Mouse (Mus musculus): ENCODE data around the gene Llgl2. TPM values are rescaled to one million over a fixed set of nuclear protein-coding genes. Genes with fewer than 3 reads are reported as not detected.

The Llgl2 gene
- 5.9 and 6.5 TPM in 2 replicates for total RNA-seq (2017)

DNA sequence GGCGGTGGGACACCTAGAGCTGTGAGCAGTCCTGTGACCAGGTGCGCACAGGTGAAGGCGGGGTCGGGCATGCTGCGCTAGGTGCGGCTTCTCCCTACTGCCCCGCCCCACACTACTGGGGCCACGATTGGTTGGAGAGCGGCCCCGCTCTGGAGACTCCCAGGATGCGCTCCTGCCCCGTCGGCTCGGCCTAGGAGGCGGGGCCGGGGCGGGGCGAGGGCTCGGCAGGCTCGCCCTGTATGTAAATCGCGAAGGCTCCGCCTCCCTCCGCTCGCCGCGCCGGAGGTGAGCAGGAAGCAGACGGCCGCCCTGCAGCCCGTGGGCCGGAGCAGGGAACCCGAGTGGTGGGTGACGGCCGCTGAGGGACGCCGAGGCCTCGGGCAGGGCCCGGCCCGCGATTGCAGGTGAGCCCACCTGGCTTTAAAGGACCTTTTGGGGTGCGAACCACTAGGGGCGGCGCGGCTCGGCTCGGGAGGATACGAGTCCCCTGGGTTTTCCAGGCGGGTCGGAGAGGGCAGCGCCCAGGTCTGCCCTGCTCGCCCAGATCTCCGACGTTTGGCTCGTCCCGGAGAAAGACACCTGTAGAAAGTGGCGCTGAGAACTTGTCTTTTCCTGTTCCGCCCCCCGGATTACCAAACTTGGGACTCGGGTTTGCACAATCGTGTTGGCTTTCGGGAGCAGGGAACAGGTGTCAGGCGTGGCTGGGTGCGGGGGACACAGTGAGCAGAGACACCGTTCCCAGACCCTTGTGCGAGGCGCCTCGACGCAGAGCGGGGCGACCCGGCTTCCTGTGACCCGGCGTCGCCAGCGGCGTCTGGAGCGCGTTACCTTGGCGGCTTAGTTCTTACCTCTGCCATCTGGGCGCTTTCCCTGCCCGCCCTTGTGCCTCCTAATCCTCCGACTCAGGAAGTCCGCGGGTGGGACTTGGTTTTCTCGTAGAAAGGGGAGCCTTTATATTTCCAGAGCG, at the start of gene Llgl2:
Gene Llgl2 (plus strand): TSS at position 276 of the 967 bp plus-strand sequence.
- peak; percentile 78 to 90 for ATAC-seq (replicated peaks in 1 of 2; ENCODE audit: insufficient read depth in 1 of 2, low FRiP score in 2 of 2, low TSS enrichment in 1 of 2, low read depth in 1 of 2, poor library complexity in 2 of 2, severe bottlenecking in 2 of 2)

DNA sequence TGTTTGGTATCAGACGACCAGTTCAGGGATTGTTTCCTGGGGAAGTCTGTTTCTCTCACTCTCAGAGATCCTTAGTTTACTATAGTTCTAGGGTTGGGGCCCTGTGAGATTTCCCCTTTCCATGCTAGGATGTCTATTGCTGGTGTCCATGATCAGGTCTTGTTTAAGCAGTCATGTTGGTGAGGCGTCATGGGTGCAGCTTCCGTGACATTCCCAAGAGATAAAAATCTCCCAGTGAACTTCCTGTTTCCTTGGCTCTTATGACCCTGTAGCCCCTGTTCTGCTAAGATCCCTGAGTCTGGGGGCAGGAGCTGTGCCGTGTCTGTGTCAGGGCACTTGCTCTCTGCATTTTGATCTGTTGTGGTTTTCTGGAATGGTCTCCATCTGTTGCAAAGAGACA, 49.2 kb upstream of the Llgl2 start:
- no peak for ATAC-seq (replicated peaks in 1 of 2; ENCODE audit: insufficient read depth in 1 of 2, low FRiP score in 2 of 2, low TSS enrichment in 1 of 2, low read depth in 1 of 2, poor library complexity in 2 of 2, severe bottlenecking in 2 of 2)

DNA sequence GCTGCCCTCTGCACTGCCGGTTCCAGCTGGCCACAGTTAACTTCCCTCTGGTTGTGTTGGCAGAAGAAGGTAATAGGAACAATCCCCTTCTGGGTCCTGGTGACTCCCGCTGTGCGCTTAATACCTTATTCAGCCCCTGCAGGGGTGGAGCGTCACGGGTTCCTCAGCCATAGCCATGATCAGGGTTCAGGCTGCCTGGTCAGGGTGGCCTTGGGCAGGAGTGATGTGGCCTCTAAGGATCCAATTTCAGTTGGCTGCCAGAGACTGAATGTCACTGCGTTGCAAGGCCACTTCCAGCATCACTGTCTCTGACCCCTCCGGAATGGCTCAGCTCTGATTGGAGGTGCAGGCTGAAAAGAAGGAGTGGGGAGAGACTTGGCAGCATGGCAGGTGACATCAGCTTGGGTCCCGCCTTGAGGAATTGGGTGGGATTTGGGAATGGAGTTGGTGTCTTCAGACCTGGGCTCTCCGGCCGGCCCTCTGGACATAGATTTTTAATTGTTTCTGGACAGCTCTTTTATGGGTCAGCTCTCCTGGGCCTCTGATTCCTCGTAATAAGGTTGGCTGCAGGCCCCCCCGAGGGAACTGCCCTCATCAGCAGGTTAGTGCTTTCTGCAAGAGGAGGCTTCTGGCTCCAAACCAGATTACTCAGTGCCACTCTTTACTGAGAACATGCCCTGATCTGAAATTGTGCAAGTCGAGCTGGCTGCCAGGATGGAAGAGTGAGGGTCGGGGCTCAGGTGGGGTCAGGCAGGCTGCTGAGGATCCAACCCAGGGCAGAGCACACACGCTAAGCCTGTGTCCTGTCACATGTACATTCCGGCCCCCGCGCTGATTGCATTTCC, 47.8 kb upstream of the Llgl2 start:
- ATAC-seq (replicated peaks in 1 of 2; ENCODE audit: insufficient read depth in 1 of 2, low FRiP score in 2 of 2, low TSS enrichment in 1 of 2, low read depth in 1 of 2, poor library complexity in 2 of 2, severe bottlenecking in 2 of 2): no peak

DNA sequence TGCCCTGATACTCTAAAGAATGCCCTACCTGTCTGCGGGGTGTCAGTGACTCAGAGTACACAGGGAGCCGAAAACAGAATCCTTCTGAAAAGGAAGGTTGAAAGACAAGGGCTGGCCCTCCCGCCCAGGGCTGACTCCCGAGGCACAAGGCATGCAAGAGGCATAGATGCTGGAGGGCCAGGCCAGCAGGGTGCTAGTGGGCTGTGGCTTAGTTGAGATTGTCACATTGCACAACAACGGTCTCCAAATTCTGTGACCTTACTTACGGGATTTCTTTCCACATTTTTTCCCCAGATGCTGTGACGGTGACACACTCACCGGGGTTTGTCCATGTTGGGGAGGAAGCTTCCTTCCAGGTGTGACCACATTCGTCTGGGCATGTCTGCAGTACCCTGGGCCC, 46.9 kb upstream of the Llgl2 start:
- no peak for ATAC-seq (replicated peaks in 1 of 2; ENCODE audit: insufficient read depth in 1 of 2, low FRiP score in 2 of 2, low TSS enrichment in 1 of 2, low read depth in 1 of 2, poor library complexity in 2 of 2, severe bottlenecking in 2 of 2)

DNA sequence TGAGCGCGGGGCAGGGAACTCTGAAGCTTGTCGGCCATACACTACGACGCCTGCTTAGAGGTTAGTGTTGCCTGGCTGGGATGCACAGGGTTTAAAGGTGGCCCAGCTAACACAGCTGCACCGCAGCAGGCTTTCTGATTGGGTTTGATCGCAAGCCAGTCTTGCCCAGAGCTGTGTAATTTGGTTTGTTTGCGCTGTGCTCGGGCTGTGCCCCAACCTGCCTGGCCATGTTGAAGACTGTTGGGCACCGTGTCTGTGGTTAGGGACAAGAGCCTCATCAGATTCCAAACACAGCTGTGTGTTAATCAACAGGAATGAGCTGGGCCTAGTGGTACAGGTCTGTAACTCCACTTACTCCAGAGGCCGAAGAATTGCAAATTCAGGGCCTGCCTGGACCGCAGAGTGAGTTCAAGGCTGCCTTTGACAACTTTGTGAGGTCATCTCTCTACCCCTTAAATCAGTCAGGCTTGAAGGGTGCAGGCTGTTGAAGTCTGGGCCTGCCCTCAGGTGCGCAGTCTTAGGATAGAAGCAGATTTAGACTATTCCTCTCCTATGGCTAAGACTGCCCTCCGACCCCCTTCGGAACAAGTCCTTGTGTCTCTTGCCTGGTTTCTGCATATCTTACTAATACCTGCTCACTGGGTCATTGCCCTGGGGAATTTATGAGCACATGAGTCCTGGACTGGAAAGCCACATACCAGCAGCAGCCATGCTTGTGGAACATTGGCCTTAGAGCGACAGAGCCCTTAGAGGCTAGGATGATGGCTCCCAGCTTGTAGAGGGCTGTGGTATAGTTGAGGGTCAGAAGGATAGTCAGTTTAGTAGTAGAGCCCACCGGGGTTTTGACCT, 46.1 kb upstream of the Llgl2 start:
- no peak for ATAC-seq (replicated peaks in 1 of 2; ENCODE audit: insufficient read depth in 1 of 2, low FRiP score in 2 of 2, low TSS enrichment in 1 of 2, low read depth in 1 of 2, poor library complexity in 2 of 2, severe bottlenecking in 2 of 2)

DNA sequence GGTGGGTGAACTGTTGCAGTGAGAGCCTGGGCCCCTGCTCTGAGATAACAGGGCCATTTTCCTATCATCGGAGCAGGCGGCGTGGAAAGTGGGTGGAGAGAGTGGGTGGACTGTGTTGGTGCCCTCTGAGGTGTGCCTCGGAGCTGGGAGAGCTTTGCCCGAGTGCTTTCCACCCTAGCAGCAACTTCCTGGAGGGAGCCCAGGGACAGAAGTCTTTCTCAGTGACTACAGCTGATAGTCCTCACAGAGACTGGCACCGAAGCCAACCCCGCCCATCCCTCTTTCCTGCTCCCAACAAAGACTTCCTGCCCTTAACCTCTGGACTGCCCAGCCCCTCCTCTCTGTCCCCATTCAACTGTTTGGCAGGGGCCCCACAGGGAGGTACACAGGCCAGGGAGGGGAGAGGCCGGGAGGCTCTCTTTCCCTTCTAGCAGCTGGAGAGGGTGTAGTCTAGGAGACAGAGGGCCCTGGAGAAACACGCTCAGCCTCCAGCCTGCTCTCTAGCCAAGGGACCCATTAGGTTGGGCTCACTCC, 44.7 kb upstream of the Llgl2 start:
- peak; percentile 71 to 86 for ATAC-seq (replicated peaks in 1 of 2; ENCODE audit: insufficient read depth in 1 of 2, low FRiP score in 2 of 2, low TSS enrichment in 1 of 2, low read depth in 1 of 2, poor library complexity in 2 of 2, severe bottlenecking in 2 of 2)

DNA sequence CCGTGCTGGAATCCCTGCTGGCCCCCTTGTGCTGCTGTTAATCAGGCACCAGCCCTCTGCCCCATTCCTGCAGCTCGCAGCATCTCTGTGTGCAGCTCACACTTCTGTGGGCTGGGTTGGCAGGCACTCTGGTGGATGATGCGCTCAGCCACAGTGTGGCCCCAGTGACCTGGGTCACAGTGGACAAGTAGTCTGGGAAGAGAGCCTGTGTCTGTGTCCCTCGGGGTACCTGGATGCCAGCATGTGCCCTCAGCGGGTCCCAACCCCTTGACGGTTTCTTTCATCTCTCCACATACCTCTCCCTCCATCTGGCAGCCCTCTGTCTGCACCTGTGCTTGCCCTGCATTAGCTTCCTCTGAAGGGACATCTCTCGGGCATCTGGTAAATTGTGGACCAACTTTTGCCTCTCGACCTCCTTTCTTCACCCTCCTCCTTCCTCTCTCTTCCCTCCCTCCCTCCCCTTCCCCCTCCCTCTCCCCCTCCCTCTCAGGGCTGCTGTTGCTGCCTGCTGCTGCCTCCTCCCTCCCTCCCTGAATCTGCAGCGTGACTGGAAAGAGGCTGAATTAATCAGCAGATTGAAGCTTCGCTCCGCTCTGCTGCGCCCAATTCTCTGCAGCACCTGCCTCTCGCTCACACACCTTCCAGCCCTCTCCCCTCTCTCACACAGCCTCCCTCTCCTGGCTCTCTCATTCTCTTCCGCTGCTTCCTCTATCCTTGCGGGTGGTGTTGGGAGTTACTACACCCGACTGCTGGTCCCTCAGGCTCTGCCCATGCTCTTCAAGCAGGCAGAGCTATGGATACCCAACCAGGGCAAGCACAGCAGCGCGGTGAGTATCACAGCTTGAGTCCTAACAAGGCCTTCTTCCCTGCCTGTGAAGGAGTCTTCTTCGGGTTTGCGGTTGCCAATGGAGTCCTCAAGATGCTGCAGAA, 43.4 kb upstream of the Llgl2 start:
- ATAC-seq (replicated peaks in 1 of 2; ENCODE audit: insufficient read depth in 1 of 2, low FRiP score in 2 of 2, low TSS enrichment in 1 of 2, low read depth in 1 of 2, poor library complexity in 2 of 2, severe bottlenecking in 2 of 2): no peak

DNA sequence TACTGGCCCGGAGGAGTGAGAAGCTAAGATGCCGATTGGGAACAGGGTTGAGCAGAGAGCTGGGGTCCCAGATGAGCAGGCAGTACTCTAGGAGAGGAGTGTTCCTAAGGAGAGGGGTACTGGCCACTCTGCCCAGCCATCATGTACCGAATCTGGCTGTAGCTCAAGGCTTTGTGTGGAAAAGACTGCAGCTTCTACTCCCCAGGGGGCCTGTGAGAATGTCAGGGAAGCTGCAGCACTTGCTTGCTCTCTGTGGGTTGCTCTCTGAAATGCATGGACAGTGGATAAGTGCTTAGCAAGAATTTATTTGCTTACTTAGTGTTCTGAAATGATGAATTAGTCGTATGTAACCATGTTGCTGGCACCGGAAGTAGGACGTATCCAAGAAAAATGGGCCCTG, 37.4 kb upstream of the Llgl2 start:
- no peak for ATAC-seq (replicated peaks in 1 of 2; ENCODE audit: insufficient read depth in 1 of 2, low FRiP score in 2 of 2, low TSS enrichment in 1 of 2, low read depth in 1 of 2, poor library complexity in 2 of 2, severe bottlenecking in 2 of 2)

DNA sequence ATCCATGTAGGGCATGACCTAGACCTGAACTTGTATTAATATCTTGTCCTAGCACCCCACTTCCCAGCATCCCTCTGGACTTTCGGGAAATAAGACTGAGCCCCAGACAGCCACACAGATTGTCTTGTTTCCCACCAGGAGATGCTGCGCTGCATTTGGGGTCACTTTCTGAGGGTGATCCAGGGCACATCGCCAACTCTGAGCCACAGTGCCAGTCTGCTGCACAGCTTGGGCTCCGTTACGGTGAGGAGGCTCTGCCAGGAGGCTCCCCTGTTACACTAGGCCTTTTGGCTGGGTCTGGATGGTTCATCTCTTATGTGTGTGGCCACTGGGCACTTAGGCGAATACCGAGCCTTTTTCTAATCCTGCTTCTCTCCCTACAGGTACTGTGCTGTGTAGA, 34.1 kb upstream of the Llgl2 start:
- ATAC-seq (replicated peaks in 1 of 2; ENCODE audit: insufficient read depth in 1 of 2, low FRiP score in 2 of 2, low TSS enrichment in 1 of 2, low read depth in 1 of 2, poor library complexity in 2 of 2, severe bottlenecking in 2 of 2): no peak

DNA sequence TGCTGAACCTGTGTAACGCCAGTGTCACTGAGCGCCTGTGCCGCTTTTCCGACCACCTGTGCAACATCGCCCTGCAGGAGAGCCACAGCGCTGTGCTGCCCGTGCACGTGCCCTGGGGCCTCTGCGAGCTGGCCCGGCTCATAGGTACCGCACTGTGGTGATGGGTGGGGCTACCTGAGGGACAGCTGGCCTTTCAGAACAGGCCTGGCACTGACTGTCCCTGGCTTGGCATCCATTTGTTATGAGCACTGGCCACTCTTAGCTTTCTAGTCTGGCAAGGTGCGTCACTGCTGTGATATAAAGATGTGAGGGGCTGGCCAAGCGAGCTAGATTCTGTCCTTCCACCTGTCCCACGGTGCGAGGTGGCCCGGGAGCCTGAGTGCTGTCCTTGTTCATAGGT, 31.9 kb upstream of the Llgl2 start:
- ATAC-seq (replicated peaks in 1 of 2; ENCODE audit: insufficient read depth in 1 of 2, low FRiP score in 2 of 2, low TSS enrichment in 1 of 2, low read depth in 1 of 2, poor library complexity in 2 of 2, severe bottlenecking in 2 of 2): no peak

DNA sequence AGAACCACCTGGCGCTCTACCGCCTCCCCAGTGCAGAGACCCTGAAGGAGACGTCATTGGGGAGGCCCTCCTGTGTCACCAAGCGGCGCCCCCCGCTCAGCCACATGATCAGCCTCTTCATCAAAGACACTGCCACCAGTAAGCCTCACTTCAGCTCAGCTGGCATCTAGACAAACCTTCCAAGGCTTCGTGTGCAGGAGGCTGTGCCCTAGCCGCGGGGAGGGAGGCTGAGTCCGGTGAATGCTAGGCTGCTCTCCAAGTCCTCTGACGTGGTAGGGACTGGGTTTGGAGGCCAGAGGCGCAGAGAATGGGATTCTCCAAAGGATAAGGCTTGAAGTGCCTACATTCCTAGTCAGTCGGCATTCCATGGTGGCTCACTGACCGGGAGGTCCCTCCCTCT, 31.5 kb upstream of the Llgl2 start:
- ATAC-seq (replicated peaks in 1 of 2; ENCODE audit: insufficient read depth in 1 of 2, low FRiP score in 2 of 2, low TSS enrichment in 1 of 2, low read depth in 1 of 2, poor library complexity in 2 of 2, severe bottlenecking in 2 of 2): no peak

DNA sequence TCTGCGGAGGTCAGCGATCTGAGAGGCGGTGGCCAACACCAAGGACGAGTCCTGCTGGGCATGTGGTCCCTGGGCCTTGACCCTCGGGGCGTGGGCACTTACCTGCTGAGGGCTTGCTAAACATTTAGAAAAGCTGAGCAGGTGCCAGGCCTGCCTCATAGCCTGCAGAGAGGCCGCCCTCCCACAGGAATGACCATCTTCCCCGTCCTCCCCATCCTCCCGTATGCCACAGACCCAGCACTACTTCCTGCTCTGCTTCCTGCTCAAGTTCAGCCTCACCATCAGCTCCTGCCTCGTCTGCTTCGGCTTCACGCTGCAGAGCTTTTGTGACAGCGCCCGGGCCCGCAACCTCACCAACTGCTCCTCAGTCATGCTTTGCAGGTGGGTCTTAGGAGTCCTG, 27.0 kb upstream of the Llgl2 start:
- ATAC-seq (replicated peaks in 1 of 2; ENCODE audit: insufficient read depth in 1 of 2, low FRiP score in 2 of 2, low TSS enrichment in 1 of 2, low read depth in 1 of 2, poor library complexity in 2 of 2, severe bottlenecking in 2 of 2): 0 out of 4 replicates have a peak, but pooled peaks of 1 of the 2 experiments have one; percentile 18

DNA sequence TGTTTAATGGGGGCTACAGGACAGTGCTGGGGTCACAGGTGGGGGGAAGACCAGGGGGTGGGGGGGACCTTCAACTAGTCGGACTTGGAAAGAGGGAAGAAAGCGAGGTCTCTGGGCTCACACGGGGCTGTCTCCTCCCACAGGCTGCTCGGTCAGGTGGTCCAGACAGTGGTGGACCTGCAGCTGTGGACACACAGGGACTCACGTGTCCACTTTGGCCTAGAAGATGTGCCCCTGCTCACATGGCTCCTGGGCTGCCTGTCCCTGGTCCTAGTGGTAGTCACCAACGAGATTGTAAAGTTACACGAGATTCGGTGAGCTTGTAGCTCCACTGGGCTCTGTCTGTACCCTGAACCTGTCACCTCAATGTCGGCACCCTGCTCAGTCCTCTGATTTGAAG, 26.2 kb upstream of the Llgl2 start:
- ATAC-seq (replicated peaks in 1 of 2; ENCODE audit: insufficient read depth in 1 of 2, low FRiP score in 2 of 2, low TSS enrichment in 1 of 2, low read depth in 1 of 2, poor library complexity in 2 of 2, severe bottlenecking in 2 of 2): no peak

DNA sequence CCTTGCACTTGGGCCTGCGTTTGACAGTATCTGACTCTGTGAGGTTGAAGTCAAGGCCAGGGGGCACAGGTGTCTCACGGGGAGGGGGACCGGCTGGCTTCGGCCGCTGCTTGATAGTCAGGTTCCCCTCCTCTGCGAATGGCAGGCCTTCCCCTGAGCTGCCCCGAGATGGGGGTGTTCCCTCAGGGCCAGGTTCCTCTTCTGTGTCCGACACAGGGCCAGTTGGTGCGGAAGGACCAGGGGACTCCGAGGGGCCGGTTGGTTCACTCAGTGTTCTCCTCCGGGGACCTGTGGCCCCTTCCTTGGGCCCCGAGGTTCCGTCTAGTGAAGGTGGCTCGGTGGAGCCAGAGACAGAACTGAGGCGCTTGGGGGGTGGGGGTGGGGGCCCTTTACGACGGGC, 22.9 kb upstream of the Llgl2 start:
- no peak for ATAC-seq (replicated peaks in 1 of 2; ENCODE audit: insufficient read depth in 1 of 2, low FRiP score in 2 of 2, low TSS enrichment in 1 of 2, low read depth in 1 of 2, poor library complexity in 2 of 2, severe bottlenecking in 2 of 2)

DNA sequence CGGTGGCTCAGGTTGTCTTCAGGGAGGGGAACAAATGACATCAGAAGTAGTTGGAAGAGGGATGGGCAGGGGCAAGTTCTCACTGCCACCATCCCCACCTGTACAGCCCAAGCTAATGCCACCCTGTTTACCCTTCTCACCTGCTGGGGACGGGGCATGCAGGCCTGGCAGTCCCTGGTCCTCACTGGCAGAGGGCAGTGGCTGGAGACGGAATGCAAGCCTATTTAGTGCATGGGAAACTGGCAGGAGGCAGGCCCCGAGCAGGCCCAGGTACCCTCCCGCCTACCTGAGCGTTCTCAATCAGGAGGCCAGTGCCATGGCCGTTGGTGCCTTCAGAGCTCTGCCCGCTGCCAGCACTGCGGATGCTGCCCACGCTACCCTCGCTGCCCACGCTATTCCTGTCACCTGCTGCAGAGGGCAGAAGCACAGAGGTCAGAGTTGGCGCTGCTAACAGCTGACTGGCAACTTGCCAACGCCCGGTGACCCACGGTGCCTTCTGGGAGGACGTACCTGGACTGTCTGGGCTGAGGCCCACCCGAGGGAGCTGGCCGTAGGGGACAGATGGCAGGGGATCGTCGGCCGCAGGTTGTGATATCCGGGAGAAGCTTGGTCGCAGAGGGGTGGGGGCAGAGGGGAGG, 20.7 kb upstream of the Llgl2 start:
- no peak for ATAC-seq (replicated peaks in 1 of 2; ENCODE audit: insufficient read depth in 1 of 2, low FRiP score in 2 of 2, low TSS enrichment in 1 of 2, low read depth in 1 of 2, poor library complexity in 2 of 2, severe bottlenecking in 2 of 2)

DNA sequence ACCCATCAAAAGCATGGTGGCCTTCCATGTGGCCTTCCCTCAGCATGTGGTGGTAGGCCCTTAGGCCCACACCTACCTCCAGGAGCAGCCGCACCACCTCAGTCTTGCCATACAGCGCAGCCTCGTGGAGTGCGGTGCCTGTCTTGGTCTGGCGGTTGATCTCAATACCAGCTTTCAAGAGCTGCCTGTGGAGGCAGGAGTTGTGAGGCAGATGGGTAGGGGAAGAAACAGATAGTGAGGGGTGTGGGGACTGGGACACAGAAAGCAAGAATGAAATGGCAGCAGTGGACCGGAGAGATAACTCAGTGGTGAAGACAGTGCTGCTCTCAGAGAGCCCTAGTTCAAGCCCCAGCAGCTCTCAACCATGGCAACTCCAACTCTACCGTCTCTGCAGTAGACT, 18.8 kb upstream of the Llgl2 start:
- no peak; a peak in 1 of 4 replicates for ATAC-seq (replicated peaks in 1 of 2; ENCODE audit: insufficient read depth in 1 of 2, low FRiP score in 2 of 2, low TSS enrichment in 1 of 2, low read depth in 1 of 2, poor library complexity in 2 of 2, severe bottlenecking in 2 of 2)
